Mouse (Mus musculus) central nervous system, embryonic 18 days (tissue): ENCODE data around the gene Ltc4s. TPM values are rescaled to one million over a fixed set of nuclear protein-coding genes. Genes with fewer than 3 reads are reported as not detected.

Source experiments
- polyA plus RNA-seq: library from polyadenylated mRNA; depleted of rRNA; stranded (reverse); fragments of >200 nt; gene quantifications from 2 replicates; pipeline ENCODE4 v1.2.3, GENCODE M21; 2012; rRNA removed

Ltc4s gene
- 5.1 and 5.4 TPM in 2 replicates for polyA plus RNA-seq

GRCm38 (mm10) chr11:50238324-50238723, at the start of gene Ltc4s:
Gene Ltc4s, minus strand, starts transcription at chr11:50238616.

GRCm38 (mm10) chr11:50210505-50211151, 27.8 kb downstream of the Ltc4s start, which contains the start of the genes Sqstm1 and Mgat4b:
Gene Sqstm1, minus strand, starts transcription at chr11:50210827.
Gene Mgat4b, plus strand, starts transcription at chr11:50210890.

Other genes with a start within 250 kb of the Ltc4s start
- 47.1 and 48.5 TPM in 2 replicates for gene Rnf130, start 213.3 kb downstream of the Ltc4s start, polyA plus RNA-seq
- gene Tbc1d9b, start 107.2 kb downstream of the Ltc4s start, polyA plus RNA-seq = 40.6 and 41.1 TPM in 2 replicates
- 32.8 and 33.6 TPM in 2 replicates for gene Mrnip, start 64.2 kb downstream of the Ltc4s start, polyA plus RNA-seq
- gene Sqstm1, start 27.8 kb downstream of the Ltc4s start, polyA plus RNA-seq = 237 and 250 TPM in 2 replicates
- 79.9 and 93.1 TPM in 2 replicates for gene Mgat4b, start 27.7 kb downstream of the Ltc4s start, polyA plus RNA-seq
- 8.4 and 8.9 TPM in 2 replicates for gene Maml1, start 53.7 kb upstream of the Ltc4s start, polyA plus RNA-seq
- 188 and 210 TPM in 2 replicates for gene Canx, start 87.1 kb upstream of the Ltc4s start, polyA plus RNA-seq
- gene Cby3, start 115.8 kb upstream of the Ltc4s start, polyA plus RNA-seq = 0.41 and 0.76 TPM in 2 replicates
- gene Hnrnph1, start 138.4 kb upstream of the Ltc4s start, polyA plus RNA-seq = 504 and 525 TPM in 2 replicates
- gene Rufy1, start 192.5 kb upstream of the Ltc4s start, polyA plus RNA-seq = 24.1 and 24.5 TPM in 2 replicates